Mouse (Mus musculus) myocyte (in vitro differentiated cells): ENCODE results near the gene Flrt3.

Experiments
- MAX ChIP-seq: IDR thresholded peaks from one replicate; pipeline ENCODE4 v1.6.1; 2011; ENCODE audit warnings: low read depth, mild to moderate bottlenecking, control low read depth
- MYOG ChIP-seq, 3 experiments: IDR thresholded peaks; one replicate each; pipeline ENCODE4 v1.6.1; 2011; ENCODE audit warnings: control low read depth in 2 of 3, low read depth in 2 of 3, mild to moderate bottlenecking in 2 of 3; ENCODE audit not compliant: insufficient read length in 2 of 3, control insufficient read depth in 1 of 3, insufficient read depth in 1 of 3
- POLR2A ChIP-seq: IDR thresholded peaks from one replicate; pipeline ENCODE4 v1.6.1; 2011; ENCODE audit warnings: low read depth, mild to moderate bottlenecking, control low read depth, moderate library complexity; ENCODE audit not compliant: insufficient read length
- TCF12 ChIP-seq: IDR thresholded peaks from one replicate; pipeline ENCODE4 v1.6.1; 2011; ENCODE audit warnings: mild to moderate bottlenecking, control low read depth; ENCODE audit not compliant: poor library complexity, insufficient read depth, severe bottlenecking
- USF1 ChIP-seq: IDR thresholded peaks from one replicate; pipeline ENCODE4 v1.6.1; 2011; ENCODE audit warnings: low read depth, mild to moderate bottlenecking, control low read depth, moderate library complexity

DNA sequence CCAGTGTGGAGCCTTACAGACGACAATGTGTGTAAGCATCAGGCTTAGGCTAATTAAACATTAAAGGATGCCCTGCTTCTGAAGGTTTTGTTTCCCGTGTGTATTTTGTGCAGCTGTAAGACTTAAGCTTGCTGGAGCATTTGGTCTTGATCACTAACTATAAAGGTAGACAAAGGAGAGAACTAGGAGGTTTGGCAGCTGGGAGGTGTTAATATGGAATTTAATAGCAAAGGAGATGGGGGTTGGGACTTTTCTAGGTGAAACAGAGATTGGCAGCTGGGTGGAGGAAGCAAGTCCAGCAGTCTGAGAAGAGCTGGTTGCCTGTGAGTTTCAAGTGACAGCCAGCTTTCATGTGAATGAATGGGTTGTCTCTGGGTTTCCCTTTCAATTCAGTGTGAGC lies 34.0 kb upstream of the Flrt3 start:
- no peak for TF ChIP-seq POLR2A
- TF ChIP-seq TCF12: no peak
- TF ChIP-seq MYOG (IDR thresholded peaks at IDR 0.05; ENCODE audit: control insufficient read depth in 1 of 3, insufficient read depth in 1 of 3, insufficient read length in 2 of 3, low read depth in 2 of 3): no peak
- no peak for TF ChIP-seq MAX
- TF ChIP-seq USF1: no peak
